ENCODE assay signal across 16 mouse cellular contexts in genomic region chr11:119866837-119867236, GRCm38 (mm10).
"Had no signal": no experiment of that assay in that cellular context is flagged by ENCODE, and none has a peak within 500 bp of the region (broad histone marks: within the 10 kb centered on the region; RNA-seq: fewer than 3 reads in every experiment).

No protein-coding gene starts in this region.

- H3K27ac ChIP-seq: liver, embryonic 12.5 days; liver, embryonic 14.5 days; lung, embryonic 15.5 days; macrophage; midbrain, embryonic 13.5 days; midbrain, embryonic 15.5 days; neural tube, embryonic 12.5 days; stomach, embryonic 15.5 days; stomach, postnatal 0 days had no signal

- H3K9ac ChIP-seq: liver, embryonic 12.5 days; liver, embryonic 14.5 days; lung, embryonic 15.5 days; midbrain, embryonic 13.5 days; midbrain, embryonic 15.5 days; neural tube, embryonic 12.5 days; stomach, embryonic 15.5 days had no signal

- DNase-seq: lung, adult 2 months; lung, postnatal 14 days; lung, postnatal 36 days; right cerebral cortex, postnatal 14 days had no signal

- H3K4me3 ChIP-seq: liver, embryonic 12.5 days; lung, embryonic 15.5 days; megakaryocyte, embryonic 14.5 days; midbrain, embryonic 13.5 days; midbrain, embryonic 15.5 days; neural tube, embryonic 12.5 days; stomach, embryonic 15.5 days had no signal

- H3K4me2 ChIP-seq: liver, embryonic 12.5 days; lung, embryonic 15.5 days; midbrain, embryonic 11.5 days; midbrain, embryonic 13.5 days; midbrain, embryonic 15.5 days; neural tube, embryonic 12.5 days; stomach, embryonic 15.5 days had no signal

- H3K27me3 ChIP-seq: liver, embryonic 12.5 days; lung, embryonic 15.5 days; megakaryocyte, embryonic 14.5 days; midbrain, embryonic 13.5 days; midbrain, embryonic 15.5 days; neural tube, embryonic 12.5 days; stomach, embryonic 15.5 days had no signal

- H3K36me3 ChIP-seq: midbrain, embryonic 15.5 days had no signal

- H3K9me3 ChIP-seq: liver, embryonic 12.5 days; lung, embryonic 15.5 days; megakaryocyte, embryonic 14.5 days; midbrain, embryonic 13.5 days; midbrain, embryonic 15.5 days; neural tube, embryonic 12.5 days; stomach, embryonic 15.5 days had no signal

- ATAC-seq: liver, embryonic 12.5 days; lung, postnatal 0 days; midbrain, embryonic 13.5 days; midbrain, embryonic 15.5 days had no signal
